Comparison of ENCODE assay signal across 9 mouse cellular contexts in the genomic region with DNA sequence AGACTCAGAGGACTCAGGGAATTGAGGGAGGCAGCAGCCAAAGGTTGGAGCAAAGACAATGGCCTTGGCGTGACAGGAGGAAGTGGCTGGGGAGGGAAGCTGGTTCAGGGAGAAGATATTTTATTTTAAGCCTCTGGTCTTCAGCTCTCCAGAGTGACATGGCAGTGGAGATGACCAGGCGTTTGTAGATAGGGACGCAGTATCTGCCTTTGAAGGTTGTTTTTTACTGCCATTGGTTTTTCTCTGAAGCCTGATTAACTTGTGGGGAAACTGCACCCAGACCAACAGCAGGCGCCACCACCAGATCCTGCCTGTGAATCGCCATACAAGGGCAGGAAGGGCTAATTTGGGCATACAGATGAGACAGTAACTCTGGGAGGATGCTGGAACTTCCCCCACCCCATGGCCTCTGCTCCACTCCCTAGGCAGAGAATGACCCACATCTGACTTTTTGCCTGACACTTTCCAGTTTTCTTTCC.
DNase-seq lines count a peak whose midpoint lies in the region; ATAC-seq and TF ChIP-seq lines count a peak whose summit lies in the region.
"Had no signal": no experiment of that assay in that cellular context is flagged by ENCODE, and none has a peak within 500 bp of the region (broad histone marks: within the 10 kb centered on the region; RNA-seq: fewer than 3 reads in every experiment).

No protein-coding gene starts in this region.

- peak overlapping the region; percentile 15; the same call in 1 of the 2 replicates for H3K4me2 ChIP-seq in heart, postnatal 0 days (ENCODE audit: low read depth, low read length)
- no peak overlapping the region for H3K4me2 ChIP-seq in liver, embryonic 11.5 days
- H3K4me2 ChIP-seq in myocyte (ENCODE audit: low read depth): peak overlapping the region; percentile 6
- H3K4me2 ChIP-seq in forebrain, embryonic 11.5 days (ENCODE audit: low read depth, low read length, severe bottlenecking): no peak overlapping the region

- peaks cover 11% of the 10 kb centered on the region for H3K4me1 ChIP-seq in lung, adult 2 months (ENCODE audit: control insufficient read depth, insufficient read depth, low read length)
- peaks cover 20% of the 10 kb centered on the region for H3K4me1 ChIP-seq in heart, postnatal 0 days (ENCODE audit: control insufficient read depth, insufficient read depth)
- peaks cover 11% of the 10 kb centered on the region for H3K4me1 ChIP-seq in liver, embryonic 11.5 days (replicated peaks; ENCODE audit: control insufficient read depth, insufficient read depth, low read length)
- no peaks in the 10 kb centered on the region for H3K4me1 ChIP-seq in forebrain, embryonic 11.5 days (replicated peaks; ENCODE audit: control insufficient read depth, insufficient read depth, low read length)

- no peak for TF ChIP-seq EP300 in heart, postnatal 0 days (IDR thresholded peaks at IDR 0.05; ENCODE audit: low read depth)

- peak overlapping the region; percentile 73 for H3K27ac ChIP-seq in heart, postnatal 0 days (ENCODE audit: low read depth)
- peak overlapping the region; percentile 66 for H3K27ac ChIP-seq in liver, embryonic 11.5 days (ENCODE audit: low read depth, low read length)
- no peak overlapping the region for H3K27ac ChIP-seq in forebrain, embryonic 11.5 days (ENCODE audit: low read depth, low read length)

- no peaks in the 10 kb centered on the region for H3K79me2 ChIP-seq in myocyte (ENCODE audit: control insufficient read depth, insufficient read depth)

- peak; percentile 31 to 49 for DNase-seq in lung, adult 18-20 months
- no peak for DNase-seq in lung, adult 2 months
- peak; percentile 58 for DNase-seq in heart, postnatal 0 days (ENCODE audit: low spot score)
- DNase-seq in liver, embryonic 11.5 days (ENCODE audit: low spot score): peak; percentile 44
- DNase-seq in layer of hippocampus, adult 9-10 months (ENCODE audit: low spot score): no peak
- no peak for DNase-seq in forebrain, embryonic 11.5 days (ENCODE audit: low spot score)
- no peak for DNase-seq in frontal cortex, adult 2 months (ENCODE audit: extremely low spot score in 1 of 2, low spot score in 1 of 2)
- DNase-seq: thymus, postnatal 25 days had no signal

- no peak overlapping the region for H3K4me3 ChIP-seq in lung, adult 2 months (replicated peaks; ENCODE audit: extremely low read depth, low read depth, low read length)
- H3K4me3 ChIP-seq in heart, postnatal 0 days (ENCODE audit: low read depth, low read length): no peak overlapping the region
- H3K4me3 ChIP-seq in liver, embryonic 11.5 days (ENCODE audit: low read depth, low read length): no peak overlapping the region
- H3K4me3 ChIP-seq in myocyte: no peak overlapping the region
- H3K4me3 ChIP-seq in forebrain, embryonic 11.5 days (ENCODE audit: low read depth, low read length): no peak overlapping the region

- no peaks in the 10 kb centered on the region for H3K36me3 ChIP-seq in heart, postnatal 0 days (replicated peaks; ENCODE audit: control insufficient read depth, insufficient read depth, low read length)
- no peaks in the 10 kb centered on the region for H3K36me3 ChIP-seq in liver, embryonic 11.5 days (ENCODE audit: control insufficient read depth, insufficient read depth, low read length)
- no peaks in the 10 kb centered on the region for H3K36me3 ChIP-seq in myocyte (ENCODE audit: control insufficient read depth, insufficient read depth)
- no peaks in the 10 kb centered on the region for H3K36me3 ChIP-seq in forebrain, embryonic 11.5 days (ENCODE audit: control insufficient read depth, insufficient read depth, low read length)

- ATAC-seq in heart, postnatal 0 days (ENCODE audit: insufficient read depth, low read depth): peak; percentile 79
- peak; percentile 66 for ATAC-seq in liver, embryonic 11.5 days (replicated peaks; ENCODE audit: low FRiP score)
- ATAC-seq in forebrain, embryonic 11.5 days (replicated peaks; ENCODE audit: low FRiP score): no peak

- no peak overlapping the region for H3K9ac ChIP-seq in heart, postnatal 0 days (replicated peaks; ENCODE audit: low read depth, low read length)
- H3K9ac ChIP-seq in liver, embryonic 11.5 days (ENCODE audit: low read depth, low read length): peak overlapping the region; percentile 4; the same call in 1 of the 2 replicates
- no peak overlapping the region for H3K9ac ChIP-seq in forebrain, embryonic 11.5 days (ENCODE audit: low read length)

- no peaks in the 10 kb centered on the region for H3K9me3 ChIP-seq in heart, postnatal 0 days (replicated peaks; ENCODE audit: control insufficient read depth, low read length)
- H3K9me3 ChIP-seq in liver, embryonic 11.5 days (ENCODE audit: control insufficient read depth, low read length): no peaks in the 10 kb centered on the region
- H3K9me3 ChIP-seq in forebrain, embryonic 11.5 days (ENCODE audit: control insufficient read depth, low read length): no peaks in the 10 kb centered on the region

- TF ChIP-seq CTCF in lung, adult 2 months (IDR thresholded peaks at IDR 0.05; ENCODE audit: insufficient read depth, low read length): no peak
- TF ChIP-seq CTCF in heart, postnatal 0 days (IDR thresholded peaks at IDR 0.05; ENCODE audit: low read depth): no peak

- TF ChIP-seq POLR2A in lung, adult 2 months (IDR thresholded peaks at IDR 0.05; ENCODE audit: borderline replicate concordance, extremely low read depth, low read depth, low read length): no peak
- no peak for TF ChIP-seq POLR2A in myocyte (IDR thresholded peaks at IDR 0.05; ENCODE audit: insufficient read length, low read depth)

- H3K27me3 ChIP-seq in heart, postnatal 0 days (ENCODE audit: control insufficient read depth, insufficient read depth, low read length): no peaks in the 10 kb centered on the region
- H3K27me3 ChIP-seq in liver, embryonic 11.5 days (replicated peaks; ENCODE audit: control insufficient read depth, insufficient read depth, low read length): no peaks in the 10 kb centered on the region
- H3K27me3 ChIP-seq in myocyte (ENCODE audit: control insufficient read depth, insufficient read depth, insufficient read length): no peaks in the 10 kb centered on the region
- no peaks in the 10 kb centered on the region for H3K27me3 ChIP-seq in forebrain, embryonic 11.5 days (ENCODE audit: control insufficient read depth, insufficient read depth, low read length)

- WGBS in lung, adult 2 months: 42% methylated on average over 5 of the region's 5 CpGs
- 21% methylated on average over 5 of the region's 5 CpGs for WGBS in heart, postnatal 0 days
- WGBS in liver, embryonic 11.5 days: 26% methylated on average over 5 of the region's 5 CpGs
- 73% methylated on average over 5 of the region's 5 CpGs for WGBS in forebrain, embryonic 11.5 days

- H3ac ChIP-seq in myocyte (ENCODE audit: control insufficient read depth, insufficient read length): no peak overlapping the region

TF ChIP-seq in myocyte, 11 proteins besides CTCF, POLR2A, EP300 and RAD21:
- TF ChIP-seq SRF (IDR thresholded peaks at IDR 0.05; ENCODE audit: control insufficient read depth, insufficient read length, low read depth) (peak; percentile 70), E2F4 (IDR thresholded peaks at IDR 0.05; ENCODE audit: insufficient read depth) (no peak)

Comparison
In these comparisons a context has a peak if more than half of its experiments do, and no peak if none do; other contexts are left out.
1. DNase-seq: peak in lung, adult 18-20 months (2 of 2), heart, postnatal 0 days (single experiment) and liver, embryonic 11.5 days (single experiment); none in lung, adult 2 months (single experiment), layer of hippocampus, adult 9-10 months (single experiment), forebrain, embryonic 11.5 days (single experiment) and frontal cortex, adult 2 months (0 of 2).
2. H3K4me2 ChIP-seq: peak in heart, postnatal 0 days (single experiment) and myocyte (single experiment); none in liver, embryonic 11.5 days (single experiment) and forebrain, embryonic 11.5 days (single experiment).